Mouse (Mus musculus): Measurements from ENCODE around the gene Pmf1.
"Not testable (repeated sequence)": the region's sequence is repeated elsewhere in the genome, so short reads cannot be mapped to it uniquely, and the experiment has no call there.

Pmf1 gene

GRCm38 (mm10) chr3:88384364-88384763 lies 25.8 kb downstream of the Pmf1 start, which contains the start of gene Bglap:
Gene Bglap, minus strand, starts transcription at chr3:88384464.
- no peak for DNase-seq

- DNase-seq = not testable (repeated sequence)
Observed at GRCm38 (mm10) chr3:88382383-88382782, 27.7 kb downstream of the Pmf1 start.

- peak; percentile 78 for DNase-seq
Observed at GRCm38 (mm10) chr3:88381389-88382315, 28.5 kb downstream of the Pmf1 start.

- not testable (repeated sequence) for DNase-seq
Observed at GRCm38 (mm10) chr3:88378599-88378998, 31.5 kb downstream of the Pmf1 start, which contains the start of gene Bglap2. Gene Bglap2, minus strand, starts transcription at chr3:88378699.

GRCm38 (mm10) chr3:88376644-88377043 lies 33.5 kb downstream of the Pmf1 start:
- not testable (repeated sequence) for DNase-seq

- peak; percentile 67 for DNase-seq
Observed at GRCm38 (mm10) chr3:88375750-88376626, 34.1 kb downstream of the Pmf1 start.

GRCm38 (mm10) chr3:88372643-88373042 lies 37.5 kb downstream of the Pmf1 start, which contains the start of gene Bglap3:
Gene Bglap3, minus strand, starts transcription at chr3:88372743.
- not testable (repeated sequence) for DNase-seq

- not testable (repeated sequence) for DNase-seq
Observed at GRCm38 (mm10) chr3:88368511-88368910, 41.6 kb downstream of the Pmf1 start.

- not testable (repeated sequence) for DNase-seq
Observed at GRCm38 (mm10) chr3:88367517-88367916, 42.6 kb downstream of the Pmf1 start.

- DNase-seq = peak; percentile 83
Observed at GRCm38 (mm10) chr3:88366830-88367428, 43.2 kb downstream of the Pmf1 start.

GRCm38 (mm10) chr3:88365705-88366361 lies 44.3 kb downstream of the Pmf1 start:
- peak; percentile 45 for DNase-seq

GRCm38 (mm10) chr3:88364337-88364736 lies 45.8 kb downstream of the Pmf1 start, which contains the start of gene Paqr6:
Gene Paqr6, plus strand, starts transcription at chr3:88364584.
- DNase-seq = peak; percentile 48

GRCm38 (mm10) chr3:88363700-88364099 lies 46.4 kb downstream of the Pmf1 start:
- DNase-seq = no peak

- DNase-seq = no peak
Observed at GRCm38 (mm10) chr3:88361612-88362313, 48.4 kb downstream of the Pmf1 start.

GRCm38 (mm10) chr3:88361096-88361495 lies 49.0 kb downstream of the Pmf1 start:
- peak; percentile 53 for DNase-seq

- DNase-seq = no peak
Observed at GRCm38 (mm10) chr3:88359989-88360388, 50.1 kb downstream of the Pmf1 start.

- DNase-seq = no peak
Observed at GRCm38 (mm10) chr3:88359584-88359983, 50.5 kb downstream of the Pmf1 start.

- DNase-seq = no peak
Observed at GRCm38 (mm10) chr3:88354396-88355165, 55.5 kb downstream of the Pmf1 start.

- no peak for DNase-seq
Observed at GRCm38 (mm10) chr3:88352907-88353306, 57.2 kb downstream of the Pmf1 start.

GRCm38 (mm10) chr3:88350732-88351131 lies 59.4 kb downstream of the Pmf1 start:
- DNase-seq = no peak
